Mouse (Mus musculus) liver, postnatal 0 days (tissue): ENCODE measurements around the gene Fbn1. TPM values are rescaled to one million over a fixed set of nuclear protein-coding genes. Genes with fewer than 3 reads are reported as not detected.

Experiments used
- ATAC-seq: fragments of 200-750 bp; cut with Nextera tagmentation; 2 replicates; pipeline ENCODE4 v1.8.0; 2017; ENCODE audit warnings: mild to moderate bottlenecking, moderate library complexity
- DNase-seq: peaks from one replicate; pipeline ENCODE4 v3.0.0-alpha.2; 2016
- H3K27ac ChIP-seq: fragments of 300-500 bp; sonication (generic); 2 replicates; pipeline ENCODE4 v1.5.1; 2014; ENCODE audit warnings: antibody characterized with exemption, moderate library complexity, mild to moderate bottlenecking, low read depth
- H3K27me3 ChIP-seq: fragments of 300-500 bp; sonication (generic); 2 replicates; pipeline ENCODE4 v1.6.1; 2014; ENCODE audit warnings: low read length, control low read depth, mixed read lengths; ENCODE audit not compliant: insufficient read depth
- H3K36me3 ChIP-seq: fragments of 300-500 bp; sonication (generic); replicated peaks from 2 replicates; pipeline ENCODE4 v1.6.1; 2014; ENCODE audit warnings: mild to moderate bottlenecking, control low read depth, low read length, moderate library complexity, mixed read lengths; ENCODE audit not compliant: insufficient read depth
- H3K4me1 ChIP-seq: fragments of 300-500 bp; sonication (generic); 2 replicates; pipeline ENCODE4 v1.6.1; 2014; ENCODE audit warnings: antibody characterized with exemption, mild to moderate bottlenecking, control low read depth; ENCODE audit not compliant: insufficient read depth
- H3K4me2 ChIP-seq: fragments of 300-500 bp; sonication (generic); 2 replicates; pipeline ENCODE4 v1.6.1; 2014; ENCODE audit warnings: low read depth, mild to moderate bottlenecking, low read length, moderate library complexity, mixed read lengths
- H3K4me3 ChIP-seq: fragments of 300-500 bp; sonication (generic); 2 replicates; pipeline ENCODE4 v1.5.1; 2014; ENCODE audit warnings: low read depth, low read length
- H3K9ac ChIP-seq: fragments of 300-500 bp; sonication (generic); replicated peaks from 2 replicates; pipeline ENCODE4 v1.6.1; 2014; ENCODE audit warnings: mild to moderate bottlenecking, moderate library complexity
- H3K9me3 ChIP-seq: fragments of 300-500 bp; sonication (generic); 2 replicates; pipeline ENCODE4 v1.6.1; 2016; ENCODE audit warnings: mild to moderate bottlenecking, control low read depth, low read length, mixed read lengths
- CTCF ChIP-seq: sonication (generic); IDR thresholded peaks from 2 replicates; pipeline ENCODE4 v1.5.1; 2016; ENCODE audit warnings: antibody characterized with exemption, low read depth
- EP300 ChIP-seq: IDR thresholded peaks from 2 replicates; pipeline ENCODE4 v1.6.1; 2016; ENCODE audit warnings: antibody characterized with exemption, low read depth, mild to moderate bottlenecking
- WGBS: fragments of 180-500 bp; shearing (Covaris S2); extraction: QIAGEN DNeasy Blood & Tissue Kit; methylation state at CpG from one replicate; pipeline ENCODE4 v1.1.7; 2014; ENCODE audit not compliant: insufficient replicate concordance; 5-methylcytosine and 5-hydroxymethylcytosine counted together
- polyA plus RNA-seq: library from polyadenylated mRNA; unstranded; fragments of >200 nt; fragmentation: Nextera tagmentation; extraction: Ambion mirVana; gene quantifications from 2 replicates; pipeline ENCODE4 v1.2.1, GENCODE M21; 2015

The Fbn1 gene
- polyA plus RNA-seq, 1 experiment from 2014 or later, result 1.3 TPM

DNA sequence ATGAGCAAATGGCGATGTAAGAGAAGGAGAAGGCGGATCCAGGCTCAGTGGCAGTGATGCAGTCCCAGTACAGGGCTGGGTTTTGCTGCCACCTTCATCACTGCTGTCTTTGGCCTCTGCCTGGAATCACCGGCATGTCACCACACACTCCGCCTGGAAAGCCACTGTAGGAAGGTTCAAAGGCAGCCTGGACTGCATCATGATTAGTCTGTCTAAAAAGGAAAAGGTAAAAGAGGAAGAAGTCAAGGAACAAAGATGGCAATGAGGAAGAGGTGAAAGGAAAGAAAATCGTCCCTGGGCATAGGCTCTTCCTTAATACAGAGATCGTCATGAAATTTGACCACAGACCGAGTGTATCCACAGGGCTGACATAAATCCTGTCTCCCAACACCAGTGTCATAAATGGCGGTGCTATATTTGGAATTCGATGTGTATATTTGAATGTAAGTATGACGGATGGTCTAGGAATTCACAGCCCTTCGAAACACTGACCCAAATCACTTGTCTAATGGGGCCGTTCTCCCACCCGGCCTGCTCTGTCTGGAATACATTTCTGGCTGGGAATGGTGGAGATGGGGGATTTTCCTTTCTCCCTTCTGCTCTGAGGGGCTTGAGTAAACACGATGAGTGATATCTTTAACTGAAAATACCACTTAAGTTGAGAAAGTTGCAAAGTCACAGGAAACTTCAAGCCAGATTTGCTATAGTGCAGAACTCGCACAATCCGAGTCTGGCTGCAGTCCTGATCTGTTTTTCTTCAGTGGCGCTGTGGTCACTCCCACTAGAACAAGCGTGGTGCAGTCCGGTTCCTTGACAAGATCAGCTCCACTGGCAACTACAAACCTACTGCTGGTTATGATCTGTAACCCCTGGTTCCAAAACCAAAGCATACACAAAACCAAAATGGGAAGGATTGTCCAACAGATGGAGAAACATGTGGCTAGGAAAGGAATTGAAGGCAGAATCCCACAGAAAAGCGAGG, 12.7 kb downstream of the Fbn1 start:
- Histone ChIP-seq H3K4me3 (no peak overlapping the region), H3K9ac (no peak overlapping the region), H3K27me3 (no peaks in the 10 kb centered on the region), H3K4me1 (no peaks in the 10 kb centered on the region), H3K27ac (no peak overlapping the region), H3K4me2 (no peak overlapping the region), H3K9me3 (no peaks in the 10 kb centered on the region), H3K36me3 (no peaks in the 10 kb centered on the region)
- TF ChIP-seq CTCF (no peak), EP300 (no peak)
- DNase-seq, result no peak
- 71% methylated on average over 20 of the region's 20 CpGs for WGBS
- no peak for ATAC-seq

DNA sequence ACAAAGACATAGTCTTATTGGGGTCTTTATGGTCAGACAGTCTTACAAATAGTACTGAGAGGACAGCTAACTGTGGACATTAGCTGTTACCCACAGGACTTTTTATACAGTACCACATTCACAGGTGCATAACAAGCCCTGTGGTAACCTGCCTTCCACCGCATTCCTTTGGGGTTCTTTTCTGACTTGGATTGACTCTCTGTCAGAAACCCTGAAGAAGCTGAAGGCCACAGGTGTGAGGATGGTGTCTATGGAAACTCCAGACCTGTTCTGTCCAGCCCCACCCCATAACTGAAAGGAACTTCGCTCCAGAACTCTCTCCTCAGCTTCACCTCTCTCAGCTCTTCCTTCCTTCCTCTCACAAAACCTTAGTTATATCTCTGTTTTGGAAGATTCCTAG, 13.5 kb downstream of the Fbn1 start:
- no peaks in the 10 kb centered on the region for H3K36me3 ChIP-seq
- no peaks in the 10 kb centered on the region for H3K4me1 ChIP-seq
- H3K4me3 ChIP-seq, result no peak overlapping the region
- WGBS, result 89% methylated on average over 2 of the region's 2 CpGs
- H3K27me3 ChIP-seq, result no peaks in the 10 kb centered on the region
- ATAC-seq (no peak), DNase-seq (no peak)
- H3K9me3 ChIP-seq, result no peaks in the 10 kb centered on the region
- H3K9ac ChIP-seq, result no peak overlapping the region
- H3K27ac ChIP-seq, result no peak overlapping the region
- H3K4me2 ChIP-seq, result no peak overlapping the region
- TF ChIP-seq EP300 (no peak), CTCF (no peak)

DNA sequence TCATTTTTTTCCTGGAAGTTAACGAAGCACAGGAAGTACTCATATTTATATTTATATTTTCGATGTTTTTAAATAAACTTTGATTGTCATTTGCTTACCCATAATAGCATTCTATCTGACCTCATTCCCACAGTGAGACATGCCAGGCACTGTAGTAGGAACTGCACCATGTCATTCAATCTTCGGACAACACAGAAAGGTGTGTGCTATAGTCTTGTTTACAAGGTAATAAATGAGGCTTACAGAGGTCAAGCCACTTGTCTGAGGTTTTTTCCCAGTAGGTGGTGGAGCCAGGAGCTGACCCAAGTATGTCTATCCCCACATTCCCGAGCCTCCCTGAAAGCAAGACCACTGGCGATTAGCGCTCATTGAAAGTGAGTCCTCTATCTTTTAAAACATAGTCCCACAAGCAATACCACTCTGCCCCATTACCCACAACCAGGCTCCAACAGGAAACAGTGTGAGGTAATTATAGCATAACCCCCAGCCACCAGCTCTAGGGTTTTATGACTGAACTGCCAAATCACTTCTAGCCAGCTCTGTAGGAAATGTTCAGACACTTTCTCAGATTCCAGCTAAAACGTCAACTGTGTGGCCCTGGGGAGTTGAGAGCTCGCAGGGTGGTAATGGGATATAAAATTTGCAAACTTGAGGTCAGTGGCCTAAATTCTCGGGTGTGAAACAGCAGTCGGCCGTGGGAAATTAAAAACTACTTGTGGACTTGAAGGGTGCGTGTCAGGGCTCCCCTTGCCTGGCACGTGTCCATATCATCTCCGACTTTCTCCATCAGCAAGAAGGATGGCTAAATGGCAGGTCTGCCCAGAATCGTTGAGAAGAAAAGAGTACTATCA, 15.5 kb downstream of the Fbn1 start:
- H3K4me2 ChIP-seq, result no peak overlapping the region
- 45% methylated on average over 15 of the region's 15 CpGs for WGBS
- no peak overlapping the region for H3K4me3 ChIP-seq
- H3K4me1 ChIP-seq, result no peaks in the 10 kb centered on the region
- DNase-seq (no peak), ATAC-seq (no peak)
- no peaks in the 10 kb centered on the region for H3K27me3 ChIP-seq
- H3K9me3 ChIP-seq, result no peaks in the 10 kb centered on the region
- H3K27ac ChIP-seq, result no peak overlapping the region
- H3K9ac ChIP-seq, result no peak overlapping the region
- H3K36me3 ChIP-seq, result no peaks in the 10 kb centered on the region
- TF ChIP-seq CTCF (no peak), EP300 (no peak)

DNA sequence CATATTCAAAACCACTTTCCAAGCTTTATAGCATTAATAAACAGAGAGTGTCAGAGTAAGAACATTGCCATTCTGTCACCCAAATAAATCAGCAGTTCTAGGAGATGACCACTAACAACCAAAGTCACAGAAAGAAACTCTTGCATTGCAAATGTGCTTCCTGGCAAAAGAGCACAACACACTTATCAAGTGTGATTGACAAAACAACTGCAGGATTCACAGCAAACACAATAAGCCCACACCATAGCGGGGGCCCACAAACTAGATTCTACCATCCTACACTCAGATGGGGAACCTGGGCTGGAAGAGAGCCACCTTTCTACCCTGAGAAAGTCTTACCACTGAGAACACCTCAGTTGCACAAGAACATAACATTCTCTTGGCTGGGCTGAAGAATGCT, 17.8 kb downstream of the Fbn1 start:
- Histone ChIP-seq H3K36me3 (no peaks in the 10 kb centered on the region), H3K27me3 (no peaks in the 10 kb centered on the region), H3K4me1 (no peaks in the 10 kb centered on the region), H3K4me3 (no peak overlapping the region), H3K9me3 (no peaks in the 10 kb centered on the region), H3K4me2 (no peak overlapping the region), H3K27ac (no peak overlapping the region), H3K9ac (no peak overlapping the region)
- TF ChIP-seq CTCF, result no peak
- TF ChIP-seq EP300, result no peak
- no peak for ATAC-seq
- no peak for DNase-seq
- WGBS, result 70% methylated on average over 1 of the region's 1 CpGs

DNA sequence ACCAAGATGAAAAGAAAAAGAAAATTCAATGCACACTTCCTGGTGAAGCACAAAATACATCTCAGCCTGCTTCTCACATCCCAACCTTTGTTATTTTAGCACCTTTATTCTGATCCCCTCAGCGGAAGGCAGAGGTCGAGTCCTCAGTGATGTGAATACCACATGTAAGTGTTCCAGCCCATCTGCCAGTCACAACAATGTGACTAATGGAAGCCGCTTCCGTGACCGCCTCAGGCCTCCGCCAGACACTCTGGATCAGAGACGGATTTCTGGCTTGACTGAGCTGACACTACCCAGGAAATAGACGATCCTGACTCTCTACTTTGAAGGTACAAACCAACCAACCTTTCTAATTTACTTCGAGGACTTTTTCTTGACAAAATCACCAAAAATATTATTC, 22.9 kb downstream of the Fbn1 start:
- H3K9me3 ChIP-seq, result no peaks in the 10 kb centered on the region
- no peaks in the 10 kb centered on the region for H3K4me1 ChIP-seq
- H3K4me2 ChIP-seq, result no peak overlapping the region
- H3K27ac ChIP-seq, result no peak overlapping the region
- ATAC-seq (no peak), DNase-seq (no peak)
- H3K9ac ChIP-seq, result no peak overlapping the region
- H3K27me3 ChIP-seq, result no peaks in the 10 kb centered on the region
- H3K4me3 ChIP-seq, result no peak overlapping the region
- 77% methylated on average over 9 of the region's 9 CpGs for WGBS
- no peaks in the 10 kb centered on the region for H3K36me3 ChIP-seq
- TF ChIP-seq CTCF, result no peak
- no peak for TF ChIP-seq EP300

DNA sequence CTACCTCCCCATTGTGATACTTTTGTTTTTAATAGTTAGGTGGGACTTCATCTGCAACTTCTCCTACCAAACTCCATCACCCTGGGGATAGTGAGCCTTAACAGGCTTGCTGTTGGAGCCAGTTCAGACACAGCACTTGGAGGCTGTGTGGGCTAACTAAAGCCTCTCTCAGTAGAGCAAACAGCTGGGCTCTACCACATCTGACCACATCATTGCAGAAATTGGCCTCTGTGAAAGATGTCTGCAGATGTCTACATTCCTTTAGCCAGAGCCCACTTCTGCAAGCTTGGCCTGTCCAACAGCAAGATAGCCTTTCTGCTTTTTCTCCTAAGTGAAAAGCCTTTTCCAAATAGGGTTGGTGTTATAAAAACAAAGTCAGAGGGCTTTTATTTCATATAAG, 23.6 kb downstream of the Fbn1 start:
- TF ChIP-seq CTCF (no peak), EP300 (no peak)
- no peak for ATAC-seq
- H3K27ac ChIP-seq, result no peak overlapping the region
- DNase-seq, result no peak
- no peak overlapping the region for H3K4me2 ChIP-seq
- H3K36me3 ChIP-seq, result no peaks in the 10 kb centered on the region
- H3K9me3 ChIP-seq, result no peaks in the 10 kb centered on the region
- H3K9ac ChIP-seq, result no peak overlapping the region
- no peak overlapping the region for H3K4me3 ChIP-seq
- H3K4me1 ChIP-seq, result no peaks in the 10 kb centered on the region
- no peaks in the 10 kb centered on the region for H3K27me3 ChIP-seq
